Mouse (Mus musculus) ES-Bruce4 (cell line): ENCODE data around the gene Car11.

ENCODE experiments used
- CTCF ChIP-seq: IDR thresholded peaks from one replicate; pipeline ENCODE4 v1.8.1; 2011; ENCODE audit warnings: low read depth, low read length
- EP300 ChIP-seq: IDR thresholded peaks from 2 replicates; pipeline ENCODE4 v1.6.1; 2011; ENCODE audit warnings: low read depth, low read length; ENCODE audit not compliant: insufficient read depth
- POLR2A ChIP-seq: IDR thresholded peaks from one replicate; pipeline ENCODE4 v1.8.1; 2011; ENCODE audit warnings: low read length; ENCODE audit not compliant: insufficient read depth

GRCm38 (mm10) chr7:45730727-45731431 lies 31.2 kb downstream of the Car11 start:
- TF ChIP-seq CTCF (peak; percentile 90), POLR2A (no peak), EP300 (no peak)
